Mouse (Mus musculus) olfactory bulb, adult 2 months (tissue): ENCODE measurements around the gene Mrnip. TPM values are rescaled to one million over a fixed set of nuclear protein-coding genes. Genes with fewer than 3 reads are reported as not detected.
A peak's percentile ranks its signal among the peaks of the same experiment; 100 is the strongest.

ENCODE experiments used
- H3K27ac ChIP-seq: fragments of 200-500 bp; 2 replicates; pipeline ENCODE4 v1.5.1; 2012; ENCODE audit warnings: low read depth, low read length; ENCODE audit not compliant: insufficient read depth
- H3K4me1 ChIP-seq: fragments of 200-500 bp; 2 replicates; pipeline ENCODE4 v1.6.1; 2012; ENCODE audit warnings: low read length; ENCODE audit not compliant: control insufficient read depth, insufficient read depth
- H3K4me3 ChIP-seq: fragments of 200-500 bp; 2 replicates; pipeline ENCODE4 v1.5.1; 2012; ENCODE audit warnings: mild to moderate bottlenecking, low read depth, low read length, moderate library complexity; ENCODE audit not compliant: insufficient read depth
- CTCF ChIP-seq: fragments of 200-500 bp; IDR thresholded peaks from 2 replicates; pipeline ENCODE4 v1.5.1; 2012; ENCODE audit warnings: low read depth, mild to moderate bottlenecking, low read length, moderate library complexity; ENCODE audit not compliant: insufficient read depth
- POLR2A ChIP-seq: fragments of 200-500 bp; IDR thresholded peaks from 2 replicates; pipeline ENCODE4 v1.6.1; 2012; ENCODE audit warnings: mild to moderate bottlenecking, low read depth, low read length, moderate library complexity; ENCODE audit not compliant: insufficient read depth
- WGBS: fragments of 180-500 bp; shearing (Covaris S2); methylation state at CpG from one replicate; pipeline ENCODE4 v1.1.7; 2018; 5-methylcytosine and 5-hydroxymethylcytosine counted together
- polyA plus RNA-seq: library from polyadenylated mRNA; stranded (reverse); fragments of >200 nt; gene quantifications from 2 replicates; pipeline ENCODE4 v1.2.4, GENCODE M21; 2012; ENCODE audit warnings: low replicate concordance; ENCODE audit not compliant: missing spikeins, insufficient read depth, insufficient read length

The Mrnip gene
- polyA plus RNA-seq, 1 experiment = not detected

DNA sequence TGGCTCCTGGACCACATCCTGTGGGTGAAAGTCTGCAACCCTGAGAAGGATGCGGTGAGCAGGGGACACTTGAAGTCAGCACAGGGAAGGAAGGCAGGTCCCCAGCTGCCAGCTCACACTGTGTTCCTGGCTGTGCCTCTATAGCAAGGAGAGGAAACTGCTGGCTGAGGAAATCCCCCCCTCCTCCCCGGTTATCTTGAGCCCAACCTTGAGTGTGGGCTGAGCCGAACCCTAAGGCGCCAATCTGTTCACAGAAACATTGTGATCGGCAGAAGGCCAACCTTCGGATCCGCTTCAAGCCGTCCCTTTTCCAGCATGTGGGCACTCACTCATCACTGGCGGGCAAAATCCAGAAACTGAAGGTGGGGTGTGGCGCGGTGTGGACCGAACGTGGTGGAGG, 58.8 kb downstream of the Mrnip start:
- Histone ChIP-seq H3K4me1 (peaks cover 29% of the 10 kb centered on the region), H3K27ac (no peak overlapping the region), H3K4me3 (no peak overlapping the region)
- WGBS = 94% methylated on average over 13 of the region's 13 CpGs
- no peak for TF ChIP-seq CTCF
- no peak for TF ChIP-seq POLR2A

DNA sequence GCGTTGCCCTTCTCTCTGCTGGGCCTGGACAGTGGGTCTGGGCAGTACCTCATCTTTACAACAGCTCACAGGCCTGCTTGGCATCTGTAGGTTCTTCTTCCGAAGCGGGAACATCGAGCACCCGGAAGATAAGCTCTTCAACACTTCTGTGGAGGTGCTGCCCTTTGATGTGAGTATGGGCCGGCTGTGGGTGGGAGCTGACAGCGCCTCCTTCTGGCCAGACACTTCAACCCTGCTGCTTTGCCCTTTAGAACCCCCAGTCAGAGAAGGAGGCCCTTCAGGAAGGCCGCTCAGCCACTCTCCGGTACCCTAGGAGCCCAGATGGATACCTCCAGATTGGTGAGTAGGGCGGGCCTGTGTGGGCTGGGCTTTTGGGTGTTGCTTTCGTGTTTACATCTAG, 59.7 kb downstream of the Mrnip start:
- H3K4me1 ChIP-seq = peaks cover 21% of the 10 kb centered on the region
- no peak overlapping the region for H3K4me3 ChIP-seq
- 82% methylated on average over 11 of the region's 11 CpGs for WGBS
- no peak for TF ChIP-seq POLR2A
- 0 out of 2 replicates have a peak, but pooled peaks have one; percentile 19 for TF ChIP-seq CTCF
- H3K27ac ChIP-seq = no peak overlapping the region

DNA sequence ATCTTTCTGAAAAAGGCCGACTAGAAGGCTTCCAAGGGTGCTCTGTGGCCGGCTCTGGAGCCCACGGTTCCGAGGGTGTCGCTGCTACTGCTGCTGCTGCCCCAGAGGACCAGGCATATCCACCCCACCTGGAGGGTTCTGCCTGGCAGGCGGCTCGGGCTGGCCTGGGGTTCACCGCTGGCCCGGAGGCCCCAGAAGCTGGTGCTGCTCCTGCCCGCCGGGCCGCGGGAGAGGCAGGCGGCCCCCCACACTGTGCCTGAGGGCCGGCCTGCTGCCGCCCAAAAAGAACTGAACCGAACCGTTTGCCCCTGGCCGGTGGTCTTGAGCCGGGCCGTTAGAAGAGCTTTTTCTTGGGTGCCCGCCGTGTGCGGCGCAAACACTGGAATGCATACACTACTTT, 60.4 kb downstream of the Mrnip start:
- peaks cover 16% of the 10 kb centered on the region for H3K4me1 ChIP-seq
- 96% methylated on average over 25 of the region's 25 CpGs for WGBS
- H3K4me3 ChIP-seq = no peak overlapping the region
- no peak for TF ChIP-seq CTCF
- H3K27ac ChIP-seq = no peak overlapping the region

DNA sequence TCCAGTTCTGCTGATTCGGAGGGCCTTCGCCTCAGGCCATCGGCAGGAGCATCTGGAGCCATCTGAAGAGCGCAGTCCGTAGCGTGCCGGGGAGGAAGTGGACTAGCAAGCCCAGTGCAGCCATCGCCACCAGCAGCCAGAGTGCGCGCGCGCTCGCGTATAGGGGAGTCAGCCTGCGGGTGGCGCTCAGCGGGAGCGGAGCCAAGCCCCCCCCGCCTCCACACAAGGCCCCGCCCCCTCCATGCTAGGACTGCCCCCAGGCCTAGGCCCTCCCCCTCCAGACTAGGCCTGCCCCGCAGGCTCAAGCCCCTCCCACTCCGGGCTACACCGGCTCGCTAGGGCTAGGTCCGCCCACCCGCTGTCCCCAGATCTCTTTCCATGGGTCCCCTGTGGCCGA, 62.3 kb downstream of the Mrnip start:
- peaks cover 10% of the 10 kb centered on the region for H3K4me1 ChIP-seq
- no peak for TF ChIP-seq CTCF
- TF ChIP-seq POLR2A = no peak
- 1% methylated on average over 27 of the region's 27 CpGs for WGBS
- H3K27ac ChIP-seq = no peak overlapping the region
- H3K4me3 ChIP-seq = peak overlapping the region; percentile 61

DNA sequence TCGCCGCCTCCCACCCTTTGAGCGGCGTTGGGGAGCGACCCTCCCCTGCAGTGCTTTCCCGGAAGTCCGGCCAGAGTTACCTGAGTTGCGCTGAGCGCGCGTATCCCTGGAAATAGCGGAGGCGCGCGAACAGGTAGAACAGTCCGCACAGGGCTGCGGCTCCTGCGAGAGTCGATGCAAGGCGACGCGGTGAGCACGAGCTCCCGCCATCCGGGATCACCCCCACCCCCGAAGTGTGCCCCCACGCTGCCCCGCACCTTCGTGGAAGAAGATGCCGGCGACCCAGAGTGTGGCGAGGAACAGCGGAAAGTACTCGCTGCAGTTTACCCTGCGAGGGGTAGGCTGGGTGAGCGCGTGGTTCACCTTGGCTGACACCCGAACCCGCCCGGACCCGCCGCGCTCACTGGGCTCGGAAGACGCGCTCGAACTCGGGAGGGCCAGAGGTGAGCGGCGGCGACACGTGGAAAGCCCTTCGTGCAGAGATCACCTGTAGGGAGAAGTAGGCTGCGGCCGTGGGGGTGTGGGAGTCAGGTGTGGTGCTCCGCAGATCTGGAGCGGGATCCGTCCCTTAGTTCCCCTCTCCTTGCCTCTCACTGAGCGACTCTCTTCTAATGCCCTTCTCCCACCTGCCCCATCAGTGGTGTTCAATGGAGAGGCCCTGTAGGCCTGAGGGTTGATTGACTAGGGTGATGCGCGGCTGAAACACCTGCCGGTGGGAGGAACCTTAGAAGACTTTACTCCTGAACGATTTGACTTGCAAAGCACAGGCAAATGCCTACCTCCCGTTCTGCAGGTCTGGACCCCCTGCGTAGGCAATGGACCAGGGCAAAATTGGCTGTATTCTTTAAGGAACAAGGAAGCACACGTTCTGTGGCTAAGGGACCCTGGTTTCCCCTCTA, 62.9 kb downstream of the Mrnip start:
- no peak overlapping the region for H3K27ac ChIP-seq

DNA sequence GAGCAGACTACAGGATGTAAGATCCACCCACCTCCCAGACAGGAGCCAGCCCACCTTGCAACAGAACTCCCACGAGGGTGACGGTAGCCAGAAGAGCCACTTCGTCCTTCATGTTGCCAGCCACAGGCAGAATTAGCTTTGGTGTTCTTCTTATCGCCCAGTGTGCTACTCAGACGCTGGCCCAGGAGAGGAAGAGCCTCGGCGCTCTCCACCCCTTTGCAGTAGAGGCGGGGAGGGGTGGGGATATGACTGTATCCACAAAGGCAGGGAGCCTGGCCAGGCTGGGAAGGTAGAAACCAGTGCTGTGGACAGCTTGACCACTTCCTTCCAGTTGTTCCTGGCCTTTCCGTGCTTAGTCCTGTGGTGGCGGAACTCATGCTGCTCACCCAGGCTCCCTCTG, 64.1 kb downstream of the Mrnip start, which contains the start of gene Ltc4s:
Gene Ltc4s, minus strand, starts transcription at position 293 of the 400 bp plus-strand sequence.
- WGBS = 74% methylated on average over 10 of the region's 10 CpGs
- Histone ChIP-seq H3K27ac (no peak within 1 kb of the TSS), H3K4me3 (no peak within 1 kb of the TSS), H3K4me1 (peaks cover 10% of the 10 kb centered on the region)
- TF ChIP-seq CTCF = no peak
- no peak for TF ChIP-seq POLR2A

More for the DNA sequence above, 62.9 kb downstream of the Mrnip start:
- Histone ChIP-seq H3K4me1 (peaks cover 10% of the 10 kb centered on the region), H3K4me3 (peak overlapping the region; percentile 61)
- TF ChIP-seq CTCF (no peak), POLR2A (no peak)
- 8% methylated on average over 66 of the region's 66 CpGs for WGBS

DNA sequence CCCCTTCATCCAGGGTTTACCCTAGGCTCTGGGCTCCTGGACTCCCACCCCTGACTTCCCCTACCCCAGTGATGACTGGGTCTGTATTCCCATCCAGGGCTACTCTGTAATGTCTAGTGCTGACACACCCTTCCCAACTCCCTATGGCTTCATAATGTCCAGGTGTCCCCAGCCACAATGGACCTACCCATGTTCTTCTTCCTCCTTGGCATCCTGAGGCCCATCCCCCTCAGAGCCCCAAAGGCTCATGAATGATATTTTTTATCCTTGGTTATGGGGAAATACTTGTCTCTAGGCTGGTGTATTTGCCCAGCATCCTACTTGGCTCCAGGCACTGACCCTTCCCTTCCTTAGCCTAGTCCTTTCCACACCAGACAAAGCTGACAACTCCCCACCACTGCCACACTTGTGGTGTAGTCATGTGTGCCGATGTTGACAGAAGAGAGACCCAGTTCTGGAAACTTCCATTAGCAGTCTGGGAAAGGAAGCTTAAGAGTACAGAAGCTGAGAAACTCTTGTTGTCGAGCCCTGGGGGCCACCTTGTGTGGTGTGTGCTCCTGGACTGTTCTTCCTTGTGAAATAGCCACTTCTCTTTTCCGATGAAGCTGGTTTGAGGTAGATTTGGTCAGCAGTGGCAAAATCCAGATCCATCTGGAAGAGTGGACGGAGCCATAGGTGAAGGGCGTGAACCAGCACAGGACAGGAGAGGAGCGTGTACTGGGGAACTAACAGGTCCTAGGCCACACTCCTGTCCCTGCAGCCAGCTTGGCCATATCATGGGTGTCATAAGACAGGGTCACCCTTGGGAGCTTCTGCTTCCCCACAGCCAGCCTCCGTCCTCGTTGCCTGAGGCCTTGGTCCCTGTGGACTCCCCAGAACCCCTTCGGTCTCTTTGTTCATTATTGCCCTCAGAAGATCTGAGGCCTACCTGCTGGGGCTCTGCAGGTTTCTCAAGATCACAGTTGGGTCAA, 64.9 kb downstream of the Mrnip start:
- no peak overlapping the region for H3K4me3 ChIP-seq
- no peak overlapping the region for H3K27ac ChIP-seq
- WGBS = 94% methylated on average over 9 of the region's 9 CpGs
- TF ChIP-seq CTCF (no peak), POLR2A (no peak)
- peaks cover 10% of the 10 kb centered on the region for H3K4me1 ChIP-seq

DNA sequence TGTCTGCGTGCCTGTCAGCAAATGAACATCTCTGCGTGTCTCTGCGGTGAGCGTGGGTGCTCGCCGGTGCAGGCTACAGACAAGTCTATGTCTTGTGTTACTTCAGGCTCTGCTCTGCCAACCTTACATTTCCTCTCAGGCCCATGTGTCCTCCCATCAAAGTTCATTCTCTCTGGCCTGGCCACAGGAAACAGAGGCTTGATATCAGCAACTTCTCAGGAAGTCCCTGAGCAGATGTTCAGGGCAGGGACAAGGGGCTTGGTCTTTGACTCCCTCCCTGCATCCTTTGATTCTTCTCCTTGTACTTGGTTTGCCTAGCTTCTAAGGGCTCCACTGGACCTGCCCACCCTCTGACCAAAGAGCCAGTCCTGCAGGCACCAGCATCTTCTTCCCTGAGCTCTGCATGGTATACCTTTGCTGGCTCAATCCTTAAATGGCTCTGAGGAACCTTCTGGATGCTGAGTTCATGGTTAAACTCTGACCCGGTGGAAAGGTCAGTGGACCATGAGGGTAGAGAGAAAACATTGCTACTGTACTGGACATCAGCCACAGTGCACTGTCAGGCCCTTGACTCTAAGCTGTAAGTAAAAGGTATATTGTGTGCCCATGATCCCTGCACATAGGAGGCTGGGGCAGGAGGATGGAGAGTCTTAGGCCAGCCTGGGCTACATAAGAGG, 66.1 kb downstream of the Mrnip start:
- WGBS = 87% methylated on average over 7 of the region's 7 CpGs
- TF ChIP-seq POLR2A = no peak
- TF ChIP-seq CTCF = no peak
- H3K4me3 ChIP-seq = no peak overlapping the region
- H3K27ac ChIP-seq = no peak overlapping the region
- peaks cover 10% of the 10 kb centered on the region for H3K4me1 ChIP-seq
